Mouse (Mus musculus): ENCODE results near the gene Mthfd1.

Gene Mthfd1

DNA sequence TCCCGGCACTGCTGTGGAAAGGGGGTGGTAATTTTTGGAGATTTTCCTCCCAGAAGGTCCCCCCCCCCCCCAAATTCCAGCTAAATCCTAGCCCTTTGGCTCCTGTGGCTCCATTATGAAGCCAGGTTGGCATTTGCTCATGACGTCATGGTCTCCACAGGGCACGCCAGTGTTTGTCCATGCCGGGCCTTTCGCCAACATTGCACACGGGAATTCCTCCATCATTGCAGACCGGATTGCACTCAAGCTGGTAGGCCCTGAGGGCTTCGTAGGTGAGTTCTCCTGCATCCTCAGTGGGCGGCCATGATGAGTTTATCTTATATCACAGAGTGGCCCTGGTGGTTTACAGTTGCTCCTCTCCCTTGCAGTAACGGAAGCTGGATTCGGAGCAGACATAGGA lies 48.4 kb downstream of the Mthfd1 start:
- DNase-seq (ENCODE audit: low read depth, low spot score), result peak; percentile 84

DNA sequence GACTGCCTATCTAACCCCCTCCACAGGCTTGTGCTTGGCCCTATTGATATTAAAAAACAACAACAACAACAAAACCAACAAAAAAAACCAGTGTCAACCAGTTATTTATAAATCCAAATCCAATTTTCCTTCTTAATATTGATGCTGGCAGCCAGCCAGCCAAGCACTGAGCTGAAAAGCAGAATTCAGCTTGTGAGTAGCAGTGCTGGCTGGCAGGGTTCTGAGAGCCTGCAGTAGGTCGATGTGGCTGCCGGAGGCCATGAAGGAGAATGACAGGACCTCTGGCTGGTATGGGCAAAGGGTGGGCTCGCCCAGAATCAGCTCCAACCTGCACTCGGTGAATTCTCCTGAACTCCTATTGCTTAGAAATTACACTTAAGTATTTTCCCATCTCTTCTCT lies 49.1 kb downstream of the Mthfd1 start:
- DNase-seq (ENCODE audit: low read depth, low spot score), result peak; percentile 76

DNA sequence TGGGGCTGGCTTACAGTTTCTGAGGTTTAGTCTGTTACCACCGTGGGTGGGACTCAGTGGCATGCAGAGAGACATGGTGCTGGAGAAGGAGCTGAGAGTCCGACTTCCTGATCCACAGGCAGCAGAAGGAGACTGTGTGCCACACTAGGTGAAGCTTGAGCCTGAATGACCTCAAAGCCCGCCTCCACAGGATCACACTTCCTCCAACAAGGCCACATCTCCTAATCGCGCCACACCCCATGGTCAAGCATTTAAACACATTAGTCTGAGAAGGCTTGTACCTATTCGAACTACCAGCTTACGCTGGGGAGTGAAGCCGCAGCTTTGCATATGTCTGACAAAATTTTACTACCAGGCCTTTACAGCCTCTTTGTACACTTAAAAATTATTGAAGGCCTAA lies 50.0 kb downstream of the Mthfd1 start:
- no peak for DNase-seq (ENCODE audit: low read depth, low spot score)

DNA sequence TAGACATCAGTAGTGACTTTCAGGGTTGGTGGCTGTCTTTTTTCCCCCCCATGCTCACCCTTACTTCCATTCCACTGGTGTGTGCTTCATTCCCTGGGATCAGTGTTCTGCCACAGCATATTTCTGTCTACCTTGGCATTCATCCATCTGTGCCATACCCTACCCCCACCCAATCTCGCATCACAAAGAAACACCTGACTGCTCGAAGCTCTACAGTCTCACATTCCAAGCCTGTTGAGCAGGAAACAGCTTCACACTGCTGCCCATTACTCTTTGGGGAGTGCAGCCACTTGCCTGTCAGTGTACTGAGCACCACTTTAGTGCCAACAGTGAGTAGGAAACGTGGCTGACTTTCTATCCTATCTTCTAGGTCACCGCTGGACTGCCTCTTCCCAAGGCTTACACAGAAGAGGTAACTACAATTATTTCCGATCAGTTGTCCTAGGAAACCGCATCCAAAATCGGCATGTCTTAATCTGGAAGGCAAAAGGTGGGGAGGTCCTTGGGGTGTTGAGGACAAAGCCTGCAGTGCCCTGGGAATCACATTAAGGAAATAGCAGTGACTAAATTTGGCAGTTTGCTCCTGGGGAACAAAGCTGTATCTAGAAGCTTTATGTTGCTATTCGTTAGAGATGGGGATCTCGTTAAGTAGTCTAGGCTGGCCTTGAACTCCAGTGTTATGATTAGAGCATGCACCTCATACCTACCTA lies 51.9 kb downstream of the Mthfd1 start:
- DNase-seq (ENCODE audit: low read depth, low spot score), result no peak

DNA sequence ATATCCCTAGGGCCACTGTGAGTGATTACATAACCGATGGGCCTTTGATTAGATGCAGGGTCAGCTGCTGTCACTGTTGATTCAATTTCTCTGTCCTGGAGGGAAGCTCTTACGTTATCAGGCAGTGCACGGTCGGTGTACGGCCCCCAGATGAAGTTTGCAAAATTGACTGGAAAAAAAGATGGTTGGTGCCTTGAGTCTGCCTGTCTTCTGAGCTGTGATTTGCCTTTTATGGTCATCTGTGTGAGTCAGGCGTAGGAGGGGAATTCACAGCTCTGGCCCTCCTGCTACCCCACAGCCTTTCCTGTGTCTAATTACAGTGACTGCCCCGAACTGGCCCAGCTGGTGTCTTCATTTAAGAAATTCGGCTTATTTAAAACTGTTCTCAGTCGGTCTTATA lies 52.9 kb downstream of the Mthfd1 start:
- peak; percentile 89 for DNase-seq (ENCODE audit: low read depth, low spot score)

DNA sequence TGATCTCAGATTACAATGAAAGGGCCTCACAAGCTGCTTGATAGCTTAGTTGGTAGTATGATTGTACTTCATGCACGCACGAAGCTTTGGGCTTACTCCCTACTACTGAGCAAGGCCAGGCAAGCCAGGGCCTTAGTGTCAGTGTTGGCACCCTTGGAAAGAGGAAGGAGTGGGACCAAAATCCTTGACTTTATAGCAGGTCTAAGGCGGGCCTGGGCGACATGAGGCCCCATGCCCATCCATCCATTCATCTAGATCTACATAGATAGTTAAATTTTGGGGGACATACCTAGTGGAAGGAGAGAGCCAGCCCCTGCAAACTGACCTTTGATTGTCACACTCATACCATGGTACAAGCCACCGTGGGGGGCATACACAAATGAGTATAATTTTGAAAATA lies 53.3 kb downstream of the Mthfd1 start:
- DNase-seq (ENCODE audit: low read depth, low spot score), result no peak

DNA sequence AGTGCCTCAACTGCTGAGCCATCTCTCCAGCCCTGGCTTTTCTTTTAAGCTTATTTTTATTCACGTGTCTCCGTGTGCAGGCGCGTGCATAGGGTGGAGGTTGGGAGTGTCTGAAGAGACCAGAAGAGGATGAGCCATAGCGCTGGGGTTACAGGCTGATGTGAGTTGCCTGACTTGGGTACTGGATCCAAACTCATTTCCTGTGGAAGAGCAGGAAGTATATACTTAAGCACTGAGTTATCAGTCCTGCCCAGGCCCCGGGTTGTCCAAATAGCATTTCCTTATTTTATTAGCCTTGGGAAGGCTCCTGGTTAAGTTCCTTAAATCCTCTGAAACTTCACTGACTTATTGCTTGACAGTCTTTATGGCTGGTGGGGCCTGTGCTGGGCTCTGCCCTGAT lies 54.9 kb downstream of the Mthfd1 start:
- no peak for DNase-seq (ENCODE audit: low read depth, low spot score)

DNA sequence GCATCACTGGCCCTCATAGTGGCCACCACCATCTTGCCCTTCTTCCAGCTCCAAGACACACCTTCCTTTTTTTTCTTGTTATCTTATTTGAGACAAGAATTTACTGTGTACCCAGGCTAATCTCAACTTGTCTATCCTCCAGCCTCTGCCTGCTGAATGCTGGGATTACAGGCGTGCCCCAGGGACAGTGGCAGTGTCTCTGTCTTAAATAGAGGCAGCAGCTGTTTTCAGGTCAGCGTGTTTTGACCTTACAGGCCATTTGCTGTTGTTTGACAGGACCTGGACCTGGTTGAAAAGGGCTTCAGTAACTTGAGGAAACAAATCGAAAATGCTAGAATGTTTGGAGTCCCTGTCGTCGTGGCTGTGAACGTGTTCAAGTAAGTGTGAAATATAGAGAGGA lies 55.5 kb downstream of the Mthfd1 start:
- DNase-seq (ENCODE audit: low read depth, low spot score), result no peak

DNA sequence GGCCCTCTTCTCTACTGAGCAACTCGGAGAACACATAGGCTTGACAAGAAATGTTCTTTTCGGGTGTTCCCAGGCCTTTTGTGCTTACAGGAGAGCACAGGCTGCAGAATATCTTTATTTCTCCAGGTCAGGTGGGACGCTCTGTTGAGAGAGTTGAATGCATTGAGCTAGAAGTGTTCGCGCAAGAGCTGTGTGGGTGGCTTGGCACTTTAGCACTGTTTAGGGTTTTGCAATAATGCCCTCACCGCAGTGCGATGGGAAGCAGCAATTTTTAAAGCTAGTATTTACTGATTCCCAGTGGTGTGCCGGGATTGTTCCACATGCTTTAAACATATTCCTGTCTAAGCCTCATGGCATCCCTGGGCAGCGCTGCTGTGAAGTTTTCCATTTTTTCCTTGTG lies 56.1 kb downstream of the Mthfd1 start:
- no peak for DNase-seq (ENCODE audit: low read depth, low spot score)

DNA sequence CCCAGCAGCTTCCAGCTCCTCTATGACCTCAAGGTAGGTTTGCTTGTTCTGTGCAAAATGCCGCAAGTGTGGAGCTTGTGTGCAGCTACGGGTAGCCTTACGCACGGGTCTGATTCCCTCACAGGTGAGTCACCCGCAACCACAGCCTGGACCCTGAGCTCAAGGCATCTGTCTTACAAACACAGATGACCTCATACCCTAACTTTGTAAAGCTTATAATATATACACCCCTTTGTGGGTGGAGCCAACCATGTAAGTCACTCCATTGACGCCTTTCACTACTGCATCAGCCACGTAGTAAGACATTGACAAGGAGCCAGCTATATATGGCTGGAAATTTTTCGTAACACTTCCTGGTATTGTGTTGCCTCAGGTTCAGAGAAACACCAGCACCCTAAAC lies 56.9 kb downstream of the Mthfd1 start:
- no peak for DNase-seq (ENCODE audit: low read depth, low spot score)

DNA sequence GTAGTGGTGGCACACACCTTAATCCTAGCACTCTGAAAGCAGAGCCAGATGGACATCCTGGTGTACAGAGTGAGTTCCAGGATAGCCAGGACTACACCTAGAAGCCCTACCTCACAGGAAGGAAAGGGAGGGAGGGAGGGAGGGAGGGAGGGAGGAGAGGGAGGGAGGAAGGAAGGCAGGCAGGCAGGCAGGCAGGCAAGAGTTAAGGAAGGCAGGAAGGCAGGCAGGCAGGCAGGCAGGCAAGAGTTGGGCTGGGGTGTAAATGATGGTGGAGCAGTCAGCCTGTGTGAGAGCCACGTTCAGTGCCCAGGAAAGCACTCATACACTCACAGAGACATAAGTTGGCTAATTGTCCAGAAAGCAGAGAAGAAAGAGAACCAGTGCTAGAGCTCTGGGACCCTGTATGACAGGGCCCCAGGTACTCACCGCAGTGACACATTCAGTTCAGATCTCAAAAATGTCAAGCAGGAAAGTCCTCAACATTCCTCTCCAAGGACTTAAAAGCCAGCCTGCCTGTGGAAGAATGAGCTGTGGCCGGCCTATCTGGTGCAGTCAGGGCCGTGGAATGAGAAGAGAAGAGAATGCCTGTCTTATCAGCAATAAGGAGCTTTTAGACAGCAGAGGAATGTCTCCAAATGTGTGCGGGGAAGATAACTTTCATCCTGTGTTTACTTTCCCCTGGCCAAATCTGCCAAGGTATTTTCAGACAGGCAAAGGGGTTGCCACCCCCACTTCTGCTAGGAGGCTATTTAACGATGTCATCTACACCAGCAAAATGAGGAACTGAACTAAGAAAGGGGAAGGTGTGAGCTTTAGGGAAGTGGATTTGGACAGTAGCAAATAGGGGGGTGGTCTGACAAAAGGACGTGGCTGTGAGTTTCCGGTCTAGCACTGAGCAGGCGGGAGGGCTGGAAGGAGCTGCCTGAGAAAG lies 63.4 kb downstream of the Mthfd1 start:
- no peak for DNase-seq (ENCODE audit: low read depth, low spot score)

DNA sequence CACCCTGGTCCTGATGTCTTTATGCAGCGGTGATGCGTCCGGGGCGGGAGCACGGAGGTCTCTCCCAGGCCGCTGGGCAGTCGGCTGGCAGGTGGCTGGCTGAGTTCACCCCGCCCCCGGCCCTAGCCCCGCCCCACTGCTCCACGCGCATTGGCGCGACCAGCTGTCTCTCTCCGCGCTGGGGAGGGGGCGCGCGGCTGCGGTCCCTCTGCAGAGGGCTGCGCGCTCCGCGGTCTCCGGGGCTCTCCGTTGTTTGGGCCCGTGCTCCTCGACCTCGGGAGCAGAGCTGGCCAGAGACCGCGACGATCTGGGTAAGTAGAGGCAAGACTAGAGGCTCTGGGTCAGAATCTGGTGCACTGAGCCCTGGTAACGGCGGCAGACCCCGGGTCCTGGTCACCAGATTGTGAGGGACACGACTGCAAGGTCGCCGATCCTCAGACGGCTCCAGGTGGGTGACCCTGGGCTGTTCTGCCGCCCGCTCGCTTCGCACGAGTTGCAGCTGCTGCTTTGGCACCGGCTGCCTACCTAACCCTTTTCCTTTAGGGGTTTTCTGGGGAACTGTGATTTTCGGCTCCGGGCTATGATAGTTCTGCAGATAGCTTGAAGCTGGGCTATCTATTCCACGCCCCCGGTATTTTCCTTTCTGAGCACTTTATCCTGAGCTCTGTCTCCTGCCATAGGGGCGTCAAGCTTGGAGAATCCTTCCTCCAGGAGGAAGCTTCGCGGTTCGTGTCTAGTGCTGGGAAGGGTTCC lies 69.8 kb downstream of the Mthfd1 start, which contains the start of gene Akap5:
TSS of gene Akap5 (plus strand) at position 213 of the 753 bp plus-strand sequence.
- DNase-seq (ENCODE audit: low read depth, low spot score), result peak; percentile 76

DNA sequence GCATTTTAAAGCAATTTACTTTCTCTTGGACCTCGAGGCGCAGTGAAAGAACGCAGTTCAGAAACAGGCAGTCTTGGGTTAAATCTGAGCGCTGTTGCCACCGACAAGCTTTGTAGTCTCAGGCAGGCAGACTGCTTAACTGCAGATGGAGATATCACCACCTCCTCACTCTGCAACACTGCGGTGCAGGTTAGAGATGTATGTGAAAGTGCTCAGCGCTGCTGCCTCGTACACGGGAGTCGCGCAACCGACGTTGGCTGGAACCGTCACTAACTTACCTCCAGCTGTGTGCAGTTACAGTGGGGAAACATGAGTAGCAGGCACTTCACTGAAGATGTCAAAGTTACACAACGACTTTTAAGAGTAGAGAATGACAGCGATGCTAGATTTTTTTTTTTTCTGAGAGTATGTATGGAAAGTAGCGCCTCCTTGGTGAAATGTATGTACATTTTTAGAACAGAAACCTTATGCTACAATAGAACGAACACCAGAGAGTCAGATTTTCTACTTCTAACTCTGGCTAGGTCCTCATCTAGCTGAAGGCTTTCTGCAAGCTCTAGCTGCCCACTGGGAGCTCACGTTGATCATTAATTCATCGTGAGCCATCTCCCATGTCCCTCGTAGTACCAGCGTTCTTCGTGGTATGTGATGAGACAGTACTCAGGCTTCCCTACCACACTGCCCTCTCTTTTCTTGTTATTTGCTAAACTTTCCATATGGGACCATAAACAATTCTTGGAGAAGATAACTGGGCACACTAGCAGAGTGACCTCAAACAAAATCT lies 71.5 kb downstream of the Mthfd1 start:
- DNase-seq (ENCODE audit: low read depth, low spot score), result peak; percentile 83

DNA sequence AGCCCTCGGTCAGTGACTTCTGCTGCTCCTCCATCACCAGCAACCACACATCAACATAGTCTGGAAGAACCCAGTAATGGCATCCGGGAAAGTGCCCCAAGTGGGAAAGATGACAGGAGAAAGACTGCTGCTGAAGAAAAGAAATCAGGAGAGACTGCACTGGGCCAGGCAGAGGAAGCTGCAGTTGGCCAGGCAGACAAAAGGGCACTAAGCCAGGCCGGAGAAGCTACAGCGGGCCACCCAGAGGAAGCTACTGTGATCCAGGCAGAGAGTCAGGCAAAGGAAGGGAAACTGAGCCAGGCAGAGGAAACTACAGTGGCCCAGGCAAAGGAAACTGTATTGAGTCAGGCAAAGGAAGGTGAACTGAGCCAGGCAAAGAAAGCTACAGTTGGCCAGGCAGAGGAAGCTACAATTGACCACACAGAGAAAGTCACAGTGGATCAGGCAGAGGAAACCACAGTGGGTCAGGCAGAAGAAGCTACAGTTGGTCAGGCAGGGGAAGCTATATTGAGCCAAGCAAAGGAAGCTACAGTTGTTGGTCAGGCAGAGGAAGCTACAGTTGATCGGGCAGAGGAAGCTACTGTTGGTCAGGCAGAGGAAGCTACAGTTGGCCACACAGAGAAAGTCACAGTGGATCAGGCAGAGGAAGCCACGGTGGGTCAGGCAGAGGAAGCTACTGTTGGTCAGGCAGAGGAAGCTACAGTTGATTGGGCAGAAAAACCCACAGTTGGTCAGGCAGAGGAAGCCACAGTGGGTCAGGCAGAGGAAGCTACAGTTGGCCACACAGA lies 73.7 kb downstream of the Mthfd1 start:
- DNase-seq (ENCODE audit: low read depth, low spot score), result no peak

DNA sequence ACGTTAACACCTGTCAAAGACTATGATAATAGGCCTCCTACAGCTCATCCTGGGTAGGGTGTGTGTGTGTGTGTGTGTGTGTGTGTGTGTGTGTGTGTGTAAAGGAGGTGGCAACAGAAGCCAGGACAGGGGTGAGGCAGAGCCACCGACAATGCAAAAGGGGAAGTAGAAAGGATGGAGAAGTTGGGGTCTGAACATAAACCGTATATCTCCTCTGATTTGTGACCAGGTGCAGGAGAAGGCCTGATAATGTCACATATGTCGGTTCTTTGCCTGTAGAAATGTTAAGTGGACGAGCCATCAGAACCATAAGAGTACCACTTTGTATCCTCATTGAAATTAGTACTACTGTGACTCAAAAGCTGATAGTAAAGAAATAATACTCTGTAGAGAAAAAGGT lies 78.6 kb downstream of the Mthfd1 start:
- DNase-seq (ENCODE audit: low read depth, low spot score), result no peak

DNA sequence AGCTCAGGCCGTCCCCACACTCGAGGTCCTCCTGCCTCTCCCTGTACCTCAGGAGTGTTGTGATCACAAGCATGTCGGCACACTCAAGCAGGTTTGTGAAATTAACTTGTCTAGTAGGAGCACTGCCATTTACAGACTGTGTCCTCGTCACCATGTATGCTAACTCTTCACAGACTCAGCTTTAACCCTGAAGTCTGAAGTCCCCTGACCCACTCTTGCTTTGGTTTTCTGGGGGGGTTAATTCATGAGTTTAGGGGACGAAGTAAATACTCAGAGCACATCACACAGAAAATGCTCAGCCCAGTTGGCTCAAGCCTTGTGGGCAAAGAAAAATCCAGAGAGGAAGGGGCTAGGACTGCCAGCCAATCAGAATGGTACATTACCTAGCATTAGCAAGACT lies 80.5 kb downstream of the Mthfd1 start:
- DNase-seq (ENCODE audit: low read depth, low spot score), result no peak

DNA sequence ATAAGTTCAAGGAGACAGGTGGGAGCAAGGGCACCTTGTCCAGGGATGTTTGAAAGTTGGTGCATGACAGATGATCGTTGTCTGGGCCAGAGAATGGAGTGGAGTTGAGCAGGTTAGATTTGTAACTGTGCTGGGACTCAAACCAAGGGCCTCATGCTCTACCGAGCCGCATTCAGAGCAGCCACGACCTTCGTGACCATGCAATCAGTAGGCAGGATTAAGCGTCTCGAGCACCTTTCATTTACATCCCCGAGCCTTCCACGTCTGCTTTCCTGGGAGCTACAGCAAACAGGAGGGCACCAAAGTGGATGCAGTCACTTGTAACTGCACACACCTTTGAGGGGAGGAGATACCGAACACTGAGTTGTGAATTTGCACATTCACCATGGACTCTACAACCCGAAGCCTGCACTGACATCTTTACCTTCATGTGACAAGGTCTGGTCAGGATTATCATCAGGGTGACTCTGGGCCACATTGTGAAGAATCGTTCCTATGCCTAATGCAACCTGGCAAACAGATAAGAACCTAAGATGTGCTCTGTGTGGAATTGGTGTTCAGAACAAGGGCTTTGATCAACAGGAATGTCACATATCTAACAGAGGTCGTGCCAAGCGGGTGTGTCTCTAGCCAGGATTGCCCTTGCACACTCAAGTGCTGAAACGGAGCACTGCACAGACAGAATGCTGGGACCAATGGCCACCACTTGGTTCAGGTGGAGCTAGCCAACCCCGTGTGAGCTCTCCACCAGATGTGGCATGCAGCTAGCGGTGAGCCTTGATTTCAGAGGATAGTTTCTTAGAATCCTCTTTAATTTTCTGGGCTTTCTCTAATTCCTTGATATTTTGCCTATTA lies 81.2 kb downstream of the Mthfd1 start:
- DNase-seq (ENCODE audit: low read depth, low spot score), result no peak

DNA sequence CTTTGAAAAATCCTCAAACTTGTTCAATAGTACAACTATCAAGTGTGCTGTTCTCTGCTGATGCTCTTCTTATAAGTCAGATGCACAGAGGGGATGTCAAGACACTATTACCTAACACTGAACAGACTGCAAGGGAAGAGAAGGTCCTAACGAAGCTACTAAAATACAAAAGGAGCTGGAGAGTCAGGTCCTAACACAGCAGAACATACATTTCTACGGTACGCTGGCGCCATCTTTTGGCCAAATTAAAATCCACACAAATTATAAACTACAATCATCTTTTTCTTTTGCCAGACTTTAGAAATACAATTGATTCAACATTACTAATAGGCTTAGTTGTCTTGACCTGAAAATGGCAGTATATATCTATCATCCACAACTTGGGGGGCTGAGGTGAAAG lies 86.0 kb downstream of the Mthfd1 start:
- peak; percentile 78 for DNase-seq (ENCODE audit: low read depth, low spot score)

DNA sequence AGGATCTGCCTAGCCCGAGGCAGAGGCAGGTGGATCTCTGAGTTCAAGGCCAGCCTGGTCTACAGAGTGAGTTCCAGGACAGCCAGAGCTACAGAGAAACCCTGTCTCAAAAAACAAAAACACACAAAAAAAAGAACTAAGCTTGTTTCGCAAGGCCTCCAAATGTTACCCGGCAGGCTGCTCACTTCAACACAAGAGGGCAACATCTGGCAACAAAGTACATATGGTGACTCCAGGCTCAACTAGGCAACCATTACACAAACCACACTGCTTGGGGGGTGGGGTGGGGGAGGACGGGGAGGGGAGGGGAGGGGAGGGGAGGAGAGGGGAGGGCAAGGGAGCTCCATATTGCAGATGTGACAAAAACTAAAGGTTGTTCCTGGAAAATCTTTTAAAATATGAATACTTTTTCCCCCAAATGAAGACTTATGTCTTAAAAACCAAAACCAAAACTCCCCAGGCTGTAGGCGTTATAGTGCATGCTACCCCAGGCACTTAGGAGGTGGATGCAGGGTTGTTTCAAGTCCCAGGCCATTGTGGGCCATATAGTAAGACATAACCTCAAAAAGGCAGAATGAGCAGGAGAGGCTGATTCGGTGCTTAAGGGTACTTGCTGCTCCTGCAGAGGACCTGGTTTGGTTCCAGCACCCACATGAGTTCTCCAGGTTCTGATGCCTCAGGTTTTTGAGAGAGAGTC lies 90.8 kb downstream of the Mthfd1 start:
- DNase-seq (ENCODE audit: low read depth, low spot score), result no peak

Measured in brain, adult 2 months (tissue).